Mouse (Mus musculus) stomach, embryonic 15.5 days (tissue): ENCODE results near the gene 4930519G04Rik. TPM values are rescaled to one million over a fixed set of nuclear protein-coding genes. Genes with fewer than 3 reads are reported as not detected.
"Not testable (repeated sequence)": the region's sequence is repeated elsewhere in the genome, so short reads cannot be mapped to it uniquely, and the experiment has no call there.

Experiments used
- ATAC-seq: fragments of 200-750 bp; cut with Nextera tagmentation; 2 replicates; pipeline ENCODE4 v1.8.0; 2017; ENCODE audit warnings: low read depth, moderate number of reproducible peaks, moderate TSS enrichment; ENCODE audit not compliant: insufficient read depth, low FRiP score
- H3K27ac ChIP-seq: fragments of 300-500 bp; sonication (generic); 2 replicates; pipeline ENCODE4 v1.5.1; 2015; ENCODE audit warnings: mild to moderate bottlenecking, inconsistent platforms
- H3K27me3 ChIP-seq: fragments of 300-500 bp; sonication (generic); replicated peaks from 2 replicates; pipeline ENCODE4 v1.6.1; 2015; ENCODE audit warnings: inconsistent platforms
- H3K36me3 ChIP-seq: fragments of 300-500 bp; sonication (generic); 2 replicates; pipeline ENCODE4 v1.6.1; 2015; ENCODE audit warnings: inconsistent platforms
- H3K4me1 ChIP-seq: fragments of 300-500 bp; sonication (generic); 2 replicates; pipeline ENCODE4 v1.6.1; 2015; ENCODE audit warnings: inconsistent platforms
- H3K4me2 ChIP-seq: fragments of 300-500 bp; sonication (generic); 2 replicates; pipeline ENCODE4 v1.6.1; 2015; ENCODE audit warnings: mild to moderate bottlenecking, inconsistent platforms
- H3K4me3 ChIP-seq: fragments of 300-500 bp; sonication (generic); replicated peaks from 2 replicates; pipeline ENCODE4 v1.5.1; 2015; ENCODE audit warnings: inconsistent platforms
- H3K9ac ChIP-seq: fragments of 300-500 bp; sonication (generic); 2 replicates; pipeline ENCODE4 v1.6.1; 2015; ENCODE audit warnings: inconsistent platforms
- H3K9me3 ChIP-seq: fragments of 300-500 bp; sonication (generic); 2 replicates; pipeline ENCODE4 v1.6.1; 2016; ENCODE audit warnings: inconsistent platforms
- WGBS: fragments of 180-500 bp; shearing (Covaris S2); methylation state at CpG from one replicate; pipeline ENCODE4 v1.1.7; 2015; 5-methylcytosine and 5-hydroxymethylcytosine counted together
- polyA plus RNA-seq: library from polyadenylated mRNA; unstranded; fragments of >200 nt; fragmentation: Nextera tagmentation; extraction: Ambion mirVana; gene quantifications from 2 replicates; pipeline ENCODE4 v1.2.1, GENCODE M21; 2015

4930519G04Rik gene
- polyA plus RNA-seq, 1 experiment from 2014 or later, result not detected

DNA sequence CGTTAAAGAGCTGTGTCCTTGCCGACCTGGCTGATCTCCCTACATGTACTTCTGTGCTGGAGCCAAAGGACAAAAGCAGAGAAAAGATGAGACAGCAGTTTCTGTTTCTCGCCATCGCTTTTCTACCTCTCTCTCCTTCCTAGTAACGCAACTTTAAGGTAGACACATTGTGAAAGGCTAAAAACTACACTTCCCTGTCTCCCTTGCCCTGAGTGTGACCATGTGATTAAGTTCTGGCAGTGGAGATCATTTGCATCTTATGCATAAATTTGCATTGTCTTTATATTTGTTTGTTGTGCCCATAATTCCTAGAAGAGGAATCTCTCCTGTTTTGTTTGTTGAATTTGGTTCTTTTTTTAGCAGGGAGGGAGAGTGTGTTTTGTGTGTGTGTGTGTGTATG is 62.4 kb downstream of the 4930519G04Rik start:
- Histone ChIP-seq H3K9ac (no peak overlapping the region), H3K4me1 (no peaks in the 10 kb centered on the region), H3K9me3 (no peaks in the 10 kb centered on the region), H3K4me2 (no peak overlapping the region), H3K27me3 (no peaks in the 10 kb centered on the region), H3K4me3 (no peak overlapping the region), H3K27ac (no peak overlapping the region), H3K36me3 (no peaks in the 10 kb centered on the region)
- 74% methylated on average over 5 of the region's 5 CpGs for WGBS
- no peak for ATAC-seq

GRCm38 (mm10) chr5:114916777-114917176 is 63.3 kb downstream of the 4930519G04Rik start:
- no peak overlapping the region for H3K27ac ChIP-seq
- no peak overlapping the region for H3K4me2 ChIP-seq
- no peak overlapping the region for H3K4me3 ChIP-seq
- no peaks in the 10 kb centered on the region for H3K4me1 ChIP-seq
- H3K27me3 ChIP-seq, result no peaks in the 10 kb centered on the region
- H3K9me3 ChIP-seq, result no peaks in the 10 kb centered on the region
- H3K36me3 ChIP-seq, result no peaks in the 10 kb centered on the region
- no peak overlapping the region for H3K9ac ChIP-seq
- 76% methylated on average over 4 of the region's 4 CpGs for WGBS
- no peak for ATAC-seq

- not testable (repeated sequence) for H3K27ac ChIP-seq, H3K4me2 ChIP-seq, H3K9ac ChIP-seq, H3K4me1 ChIP-seq, H3K36me3 ChIP-seq, H3K4me3 ChIP-seq, ATAC-seq, H3K27me3 ChIP-seq, H3K9me3 ChIP-seq
- 89% methylated on average over 5 of the region's 5 CpGs for WGBS
Measured at GRCm38 (mm10) chr5:114917357-114917756, 63.9 kb downstream of the 4930519G04Rik start.

GRCm38 (mm10) chr5:114921551-114922365 is 68.3 kb downstream of the 4930519G04Rik start:
- ATAC-seq, result peak; percentile 29
- no peaks in the 10 kb centered on the region for H3K36me3 ChIP-seq
- H3K27ac ChIP-seq, result no peak overlapping the region
- H3K4me2 ChIP-seq, result 0 out of 2 replicates have a peak overlapping the region, but pooled peaks have one; percentile 8
- 67% methylated on average over 19 of the region's 19 CpGs for WGBS
- no peak overlapping the region for H3K4me3 ChIP-seq
- H3K27me3 ChIP-seq, result no peaks in the 10 kb centered on the region
- H3K9me3 ChIP-seq, result no peaks in the 10 kb centered on the region
- H3K4me1 ChIP-seq, result 0 out of 2 replicates have a peak, but pooled peaks cover 6% of the 10 kb centered on the region
- no peak overlapping the region for H3K9ac ChIP-seq

DNA sequence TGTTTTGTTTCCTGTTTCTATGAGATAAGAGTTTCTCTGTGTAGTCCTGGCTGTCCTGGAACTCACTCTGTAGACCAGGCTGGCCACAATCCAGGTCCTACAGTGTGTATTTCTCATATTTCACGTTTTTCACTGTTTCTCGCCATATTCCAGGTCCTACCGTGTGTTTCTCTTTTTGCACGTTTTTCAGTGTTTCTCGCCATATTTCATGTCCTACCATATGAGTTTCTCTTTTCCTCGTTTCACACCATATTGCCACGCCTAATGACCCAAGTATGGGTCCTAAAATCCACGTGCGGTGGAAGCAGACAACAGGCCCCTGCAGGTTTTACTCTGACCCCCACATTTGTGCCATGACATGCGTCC is 68.9 kb downstream of the 4930519G04Rik start:
- no peak overlapping the region for H3K27ac ChIP-seq
- 0 out of 2 replicates have a peak overlapping the region, but pooled peaks have one; percentile 8 for H3K4me2 ChIP-seq
- no peak overlapping the region for H3K4me3 ChIP-seq
- 0 out of 2 replicates have a peak, but pooled peaks cover 6% of the 10 kb centered on the region for H3K4me1 ChIP-seq
- WGBS, result 56% methylated on average over 10 of the region's 10 CpGs
- no peaks in the 10 kb centered on the region for H3K36me3 ChIP-seq
- H3K9ac ChIP-seq, result no peak overlapping the region
- peak; percentile 56; the same call in 1 of the 2 replicates for ATAC-seq
- H3K27me3 ChIP-seq, result no peaks in the 10 kb centered on the region
- H3K9me3 ChIP-seq, result no peaks in the 10 kb centered on the region

- peak; percentile 67 for ATAC-seq
- Histone ChIP-seq H3K9ac (no peak within 1 kb of the TSS), H3K27me3 (no peaks in the 10 kb centered on the region), H3K4me1 (0 out of 2 replicates have a peak, but pooled peaks cover 6% of the 10 kb centered on the region), H3K9me3 (no peaks in the 10 kb centered on the region), H3K36me3 (no peaks in the 10 kb centered on the region), H3K4me3 (peak within 1 kb of the TSS; percentile 37), H3K4me2 (peak within 1 kb of the TSS; percentile 56), H3K27ac (no peak within 1 kb of the TSS)
- WGBS, result 16% methylated on average over 15 of the region's 15 CpGs
Measured at GRCm38 (mm10) chr5:114922998-114923473, 69.6 kb downstream of the 4930519G04Rik start, which contains the start of gene Oasl1. Oasl1 (plus strand) TSS chr5:114923240.

DNA sequence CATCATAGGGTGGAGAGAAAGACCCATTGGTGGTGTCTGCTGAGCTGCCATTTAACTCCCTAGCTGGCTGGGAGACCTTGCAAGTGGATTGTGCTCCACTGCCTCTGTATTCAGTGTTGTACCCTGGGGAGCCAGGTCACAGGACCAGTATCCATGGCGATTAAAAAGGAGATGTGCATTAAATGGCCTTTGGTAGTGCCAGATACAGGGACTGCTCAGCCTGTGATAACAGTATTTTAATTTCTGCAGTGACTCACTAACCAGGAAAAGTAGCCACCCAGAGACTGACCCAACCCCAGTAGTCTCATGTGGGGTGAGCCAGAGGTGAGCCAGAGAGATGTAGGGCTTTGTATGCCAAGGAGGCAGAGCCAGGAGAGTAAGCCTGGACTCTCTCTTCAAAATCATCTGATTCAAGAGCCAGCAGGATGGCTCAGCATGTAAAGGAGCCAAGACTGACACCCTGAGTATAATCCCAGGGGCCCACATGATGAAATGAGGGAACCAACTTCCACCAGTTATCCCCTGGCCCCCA is 72.8 kb downstream of the 4930519G04Rik start:
- Histone ChIP-seq H3K4me2 (no peak overlapping the region), H3K36me3 (no peaks in the 10 kb centered on the region), H3K9ac (no peak overlapping the region), H3K4me3 (no peak overlapping the region), H3K27me3 (no peaks in the 10 kb centered on the region), H3K4me1 (0 out of 2 replicates have a peak, but pooled peaks cover 6% of the 10 kb centered on the region), H3K9me3 (no peaks in the 10 kb centered on the region), H3K27ac (no peak overlapping the region)
- WGBS, result 67% methylated on average over 1 of the region's 1 CpGs
- ATAC-seq, result no peak

DNA sequence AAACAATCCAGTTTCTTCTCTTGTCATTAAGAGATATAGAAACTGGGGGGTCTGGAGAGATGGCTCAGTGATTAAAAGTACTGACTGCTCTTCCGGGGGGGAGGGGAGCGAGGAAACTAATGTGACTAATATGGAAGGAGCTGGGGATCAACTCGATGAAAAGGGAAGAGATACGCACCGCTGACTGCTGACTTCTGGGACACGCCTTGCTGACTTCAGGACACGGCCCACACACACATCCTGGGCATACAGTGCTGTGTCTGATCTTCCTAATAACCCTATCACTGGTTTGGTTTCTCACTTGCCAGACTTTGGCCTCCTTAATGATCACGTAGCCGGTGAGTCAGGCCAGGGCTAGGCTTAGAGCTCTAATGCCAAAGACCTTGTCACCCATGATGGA is 73.3 kb downstream of the 4930519G04Rik start:
- no peak overlapping the region for H3K27ac ChIP-seq
- WGBS, result 81% methylated on average over 9 of the region's 9 CpGs

DNA sequence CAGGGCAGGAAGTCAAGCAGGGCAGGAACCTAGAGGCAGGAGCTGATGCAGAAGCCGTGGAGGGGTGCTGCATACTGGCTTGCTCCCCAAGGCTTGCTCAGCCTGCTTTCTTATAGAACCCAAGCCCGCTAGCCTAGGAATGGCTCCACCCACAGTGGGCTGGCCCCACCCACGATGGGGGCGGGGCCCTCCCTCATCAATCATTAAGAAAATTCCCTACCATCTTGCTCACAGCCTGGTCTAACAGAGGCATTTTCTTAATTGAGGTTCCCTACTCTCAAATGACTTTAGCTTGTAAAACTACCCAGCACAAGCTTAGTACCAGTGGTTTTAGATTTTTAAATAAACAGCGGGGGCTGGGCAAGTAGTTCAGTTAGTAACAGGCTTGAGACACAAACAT is 78.2 kb downstream of the 4930519G04Rik start:
- no peak for ATAC-seq
- Histone ChIP-seq H3K27me3 (no peaks in the 10 kb centered on the region), H3K27ac (no peak overlapping the region), H3K4me3 (no peak overlapping the region), H3K4me1 (no peaks in the 10 kb centered on the region), H3K4me2 (no peak overlapping the region), H3K36me3 (no peaks in the 10 kb centered on the region), H3K9ac (no peak overlapping the region), H3K9me3 (no peaks in the 10 kb centered on the region)
- 56% methylated on average over 5 of the region's 5 CpGs for WGBS

More for the DNA sequence above, 73.3 kb downstream of the 4930519G04Rik start:
- Histone ChIP-seq H3K36me3 (no peaks in the 10 kb centered on the region), H3K4me2 (no peak overlapping the region), H3K4me1 (0 out of 2 replicates have a peak, but pooled peaks cover 6% of the 10 kb centered on the region), H3K4me3 (no peak overlapping the region), H3K9ac (no peak overlapping the region), H3K9me3 (no peaks in the 10 kb centered on the region), H3K27me3 (no peaks in the 10 kb centered on the region)
- no peak for ATAC-seq

- ATAC-seq, result no peak
- no peak overlapping the region for H3K9ac ChIP-seq
Measured at GRCm38 (mm10) chr5:114933206-114933605, 79.7 kb downstream of the 4930519G04Rik start.

More at GRCm38 (mm10) chr5:114933206-114933605, 79.7 kb downstream of the 4930519G04Rik start:
- H3K36me3 ChIP-seq, result no peaks in the 10 kb centered on the region
- H3K4me1 ChIP-seq, result no peaks in the 10 kb centered on the region
- no peak overlapping the region for H3K4me2 ChIP-seq
- H3K27ac ChIP-seq, result no peak overlapping the region
- no peaks in the 10 kb centered on the region for H3K27me3 ChIP-seq
- no peaks in the 10 kb centered on the region for H3K9me3 ChIP-seq
- WGBS, result 83% methylated on average over 8 of the region's 8 CpGs
- H3K4me3 ChIP-seq, result no peak overlapping the region
